Mouse (Mus musculus) intestine, embryonic 14.5 days (tissue): Measurements from ENCODE around the gene Hist1h2ae. TPM values are rescaled to one million over a fixed set of nuclear protein-coding genes. Genes with fewer than 3 reads are reported as not detected.
A peak's percentile ranks its signal among the peaks of the same experiment; 100 is the strongest.

Experiments
- ATAC-seq: fragments of 200-750 bp; cut with Nextera tagmentation; replicated peaks from 2 replicates; pipeline ENCODE4 v1.8.0; 2017; ENCODE audit warnings: low read depth, moderate number of reproducible peaks, moderate TSS enrichment, moderate library complexity; ENCODE audit not compliant: low FRiP score, low TSS enrichment
- DNase-seq: peaks from one replicate; pipeline ENCODE4 v3.0.0-alpha.2; 2018; ENCODE audit warnings: low spot score
- H3K27ac ChIP-seq: fragments of 300-500 bp; sonication (generic); 2 replicates; pipeline ENCODE4 v1.5.1; 2014; ENCODE audit warnings: low read depth, mild to moderate bottlenecking, control low read depth
- H3K27me3 ChIP-seq: fragments of 300-500 bp; sonication (generic); replicated peaks from 2 replicates; pipeline ENCODE4 v1.6.1; 2014; ENCODE audit warnings: low read length, control low read depth; ENCODE audit not compliant: control insufficient read depth, insufficient read depth
- H3K36me3 ChIP-seq: fragments of 300-500 bp; sonication (generic); 2 replicates; pipeline ENCODE4 v1.6.1; 2014; ENCODE audit warnings: low read length, control low read depth; ENCODE audit not compliant: control insufficient read depth, insufficient read depth
- H3K4me1 ChIP-seq: fragments of 300-500 bp; sonication (generic); replicated peaks from 2 replicates; pipeline ENCODE4 v1.6.1; 2014; ENCODE audit warnings: low read length, control low read depth, mixed read lengths; ENCODE audit not compliant: control insufficient read depth, insufficient read depth
- H3K4me2 ChIP-seq: fragments of 300-500 bp; sonication (generic); 2 replicates; pipeline ENCODE4 v1.6.1; 2014; ENCODE audit warnings: low read length
- H3K4me3 ChIP-seq: fragments of 300-500 bp; sonication (generic); 2 replicates; pipeline ENCODE4 v1.5.1; 2014; ENCODE audit warnings: low read depth, low read length, control low read depth, mixed read lengths
- H3K9ac ChIP-seq: fragments of 300-500 bp; sonication (generic); 2 replicates; pipeline ENCODE4 v1.6.1; 2014; ENCODE audit warnings: mild to moderate bottlenecking, low read length
- H3K9me3 ChIP-seq: fragments of 300-500 bp; sonication (generic); 2 replicates; pipeline ENCODE4 v1.6.1; 2016; ENCODE audit warnings: low read length, control low read depth; ENCODE audit not compliant: control insufficient read depth
- WGBS: fragments of 180-500 bp; shearing (Covaris S2); extraction: QIAGEN DNeasy Blood & Tissue Kit; methylation state at CpG from one replicate; pipeline ENCODE4 v1.1.7; 2014; 5-methylcytosine and 5-hydroxymethylcytosine counted together
- polyA plus RNA-seq: library from polyadenylated mRNA; unstranded; fragments of >200 nt; fragmentation: Nextera tagmentation; extraction: Ambion mirVana; gene quantifications from 2 replicates; pipeline ENCODE4 v1.2.1, GENCODE M21; 2014

Hist1h2ae gene
- polyA plus RNA-seq, 1 experiment from 2014 or later = 106 TPM

GRCm38 (mm10) chr13:23532262-23533075, 38.6 kb downstream of the Hist1h2ae start:
- Histone ChIP-seq H3K27ac (peak overlapping the region; percentile 99), H3K4me1 (peaks cover 24% of the 10 kb centered on the region), H3K9me3 (no peaks in the 10 kb centered on the region), H3K27me3 (no peaks in the 10 kb centered on the region), H3K36me3 (no peaks in the 10 kb centered on the region), H3K9ac (peak overlapping the region; percentile 89), H3K4me3 (peak overlapping the region; percentile 54), H3K4me2 (peak overlapping the region; percentile 70)
- DNase-seq = peak; percentile 51
- WGBS = 15% methylated on average over 9 of the region's 9 CpGs
- no peak for ATAC-seq

GRCm38 (mm10) chr13:23530901-23531875, 39.8 kb downstream of the Hist1h2ae start, which contains the start of gene Hist1h4h:
Hist1h4h (plus strand) TSS chr13:23531050.
- Histone ChIP-seq H3K9me3 (no peaks in the 10 kb centered on the region), H3K27me3 (no peaks in the 10 kb centered on the region), H3K9ac (peak within 1 kb of the TSS; percentile 89), H3K27ac (peak within 1 kb of the TSS; percentile 99), H3K4me1 (peaks cover 21% of the 10 kb centered on the region), H3K36me3 (no peaks in the 10 kb centered on the region), H3K4me2 (peak within 1 kb of the TSS; percentile 70), H3K4me3 (peak within 1 kb of the TSS; percentile 54)
- peak; percentile 100 for DNase-seq
- peak; percentile 72 for ATAC-seq
- under 1% methylated on average over 50 of the region's 70 CpGs for WGBS

GRCm38 (mm10) chr13:23530181-23530900, 40.7 kb downstream of the Hist1h2ae start:
- Histone ChIP-seq H3K9me3 (no peaks in the 10 kb centered on the region), H3K4me1 (peaks cover 21% of the 10 kb centered on the region), H3K4me2 (peak overlapping the region; percentile 70), H3K9ac (peak overlapping the region; percentile 89), H3K36me3 (no peaks in the 10 kb centered on the region), H3K4me3 (peak overlapping the region; percentile 54), H3K27me3 (no peaks in the 10 kb centered on the region), H3K27ac (peak overlapping the region; percentile 99)
- peak; percentile 93 for DNase-seq
- ATAC-seq = peak; percentile 10; the same call in 1 of the 2 replicates
- 0% methylated on average over 20 of the region's 20 CpGs for WGBS

- H3K27ac ChIP-seq = peak overlapping the region; percentile 99
- DNase-seq = no peak
- no peak for ATAC-seq
- H3K4me3 ChIP-seq = peak overlapping the region; percentile 54
- H3K9ac ChIP-seq = peak overlapping the region; percentile 89
- WGBS = 26% methylated on average over 2 of the region's 2 CpGs
- H3K4me1 ChIP-seq = peaks cover 21% of the 10 kb centered on the region
- no peaks in the 10 kb centered on the region for H3K9me3 ChIP-seq
- peak overlapping the region; percentile 70 for H3K4me2 ChIP-seq
- H3K27me3 ChIP-seq = no peaks in the 10 kb centered on the region
- no peaks in the 10 kb centered on the region for H3K36me3 ChIP-seq
Observed at GRCm38 (mm10) chr13:23529480-23530165, 41.4 kb downstream of the Hist1h2ae start.

- ATAC-seq = no peak
- Histone ChIP-seq H3K9me3 (no peaks in the 10 kb centered on the region), H3K4me1 (peaks cover 18% of the 10 kb centered on the region), H3K9ac (no peak overlapping the region), H3K27ac (no peak overlapping the region), H3K4me2 (peak overlapping the region; percentile 70), H3K27me3 (no peaks in the 10 kb centered on the region), H3K36me3 (no peaks in the 10 kb centered on the region), H3K4me3 (no peak overlapping the region)
- peak; percentile 53 for DNase-seq
- WGBS = 76% methylated on average over 5 of the region's 5 CpGs
Observed at GRCm38 (mm10) chr13:23529005-23529404, 42.0 kb downstream of the Hist1h2ae start.

- Histone ChIP-seq H3K4me3 (peak overlapping the region; percentile 47), H3K9ac (peak overlapping the region; percentile 52), H3K36me3 (no peaks in the 10 kb centered on the region), H3K9me3 (no peaks in the 10 kb centered on the region), H3K27me3 (no peaks in the 10 kb centered on the region), H3K27ac (peak overlapping the region; percentile 74), H3K4me2 (peak overlapping the region; percentile 62), H3K4me1 (0 out of 2 replicates have a peak, but pooled peaks cover 8% of the 10 kb centered on the region)
- peak; percentile 56 for ATAC-seq
- peak; percentile 99 for DNase-seq
- WGBS = under 1% methylated on average over 17 of the region's 17 CpGs
Observed at GRCm38 (mm10) chr13:23526312-23526711, 44.7 kb downstream of the Hist1h2ae start.

GRCm38 (mm10) chr13:23525901-23526300, 45.1 kb downstream of the Hist1h2ae start:
- H3K36me3 ChIP-seq = no peaks in the 10 kb centered on the region
- H3K4me1 ChIP-seq = 0 out of 2 replicates have a peak, but pooled peaks cover 8% of the 10 kb centered on the region
- ATAC-seq = no peak
- no peak overlapping the region for H3K9ac ChIP-seq
- H3K9me3 ChIP-seq = no peaks in the 10 kb centered on the region
- H3K4me2 ChIP-seq = peak overlapping the region; percentile 62
- peak overlapping the region; percentile 47 for H3K4me3 ChIP-seq
- DNase-seq = peak; percentile 70
- 2% methylated on average over 10 of the region's 10 CpGs for WGBS
- no peaks in the 10 kb centered on the region for H3K27me3 ChIP-seq
- H3K27ac ChIP-seq = no peak overlapping the region
